Mouse (Mus musculus) bone marrow macrophage, adult 2 months (primary cell): ENCODE results near the gene Add1.

Source experiments
- CTCF ChIP-seq: IDR thresholded peaks from 2 replicates; pipeline ENCODE4 v1.5.1; 2012; ENCODE audit warnings: low read depth, mild to moderate bottlenecking, low read length, moderate library complexity
- POLR2A ChIP-seq: IDR thresholded peaks from 2 replicates; pipeline ENCODE4 v1.6.1; 2012; ENCODE audit warnings: mild to moderate bottlenecking, low read depth, low read length, borderline replicate concordance

DNA sequence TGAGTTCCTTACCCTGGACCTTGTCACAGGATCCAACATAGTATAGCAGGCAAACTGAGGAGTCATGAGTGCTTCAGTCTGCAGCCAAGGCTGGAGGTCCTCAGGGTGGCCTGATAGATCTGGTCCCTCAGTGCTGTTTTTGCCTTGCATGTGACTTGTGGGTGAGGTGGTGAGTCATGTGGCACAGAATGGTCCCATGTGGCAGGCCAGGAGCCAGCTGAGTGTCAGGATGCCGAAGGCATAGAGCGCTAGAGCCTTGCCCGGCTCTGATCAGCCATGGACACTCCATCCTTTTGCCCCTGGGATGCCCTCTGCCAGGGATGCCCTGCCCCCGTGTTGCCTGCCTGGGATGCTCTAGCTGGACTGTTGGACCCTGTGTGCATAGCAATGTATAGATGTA is 21.6 kb upstream of the Add1 start:
- TF ChIP-seq POLR2A = no peak
- no peak for TF ChIP-seq CTCF
